Mouse (Mus musculus) ovary, postnatal 14 days (tissue): ENCODE data around the gene Cfi.

Source experiments
- DNase-seq: peaks from one replicate; pipeline ENCODE4 v3.0.0; 2022; ENCODE audit warnings: low spot score

Cfi gene

GRCm38 (mm10) chr3:129877327-129877726 lies 41.6 kb downstream of the Cfi start:
- no peak for DNase-seq

- DNase-seq = peak; percentile 89
Observed at GRCm38 (mm10) chr3:129878405-129879021, 42.8 kb downstream of the Cfi start, which contains the start of gene Pla2g12a. Gene Pla2g12a, plus strand, starts transcription at chr3:129878606.

GRCm38 (mm10) chr3:129879131-129879757 lies 43.6 kb downstream of the Cfi start:
- no peak for DNase-seq

- DNase-seq = no peak
Observed at GRCm38 (mm10) chr3:129879913-129880312, 44.2 kb downstream of the Cfi start.

GRCm38 (mm10) chr3:129880925-129881593 lies 45.4 kb downstream of the Cfi start:
- no peak for DNase-seq

- DNase-seq = no peak
Observed at GRCm38 (mm10) chr3:129885577-129885976, 49.9 kb downstream of the Cfi start.

GRCm38 (mm10) chr3:129886430-129886829 lies 50.7 kb downstream of the Cfi start:
- no peak for DNase-seq

GRCm38 (mm10) chr3:129887779-129888517 lies 52.3 kb downstream of the Cfi start:
- no peak for DNase-seq

GRCm38 (mm10) chr3:129892003-129892402 lies 56.3 kb downstream of the Cfi start:
- no peak for DNase-seq

- no peak for DNase-seq
Observed at GRCm38 (mm10) chr3:129893143-129893542, 57.5 kb downstream of the Cfi start.

GRCm38 (mm10) chr3:129896591-129896990 lies 60.9 kb downstream of the Cfi start:
- DNase-seq = no peak

GRCm38 (mm10) chr3:129898886-129899285 lies 63.2 kb downstream of the Cfi start:
- DNase-seq = no peak

GRCm38 (mm10) chr3:129901271-129901809 lies 65.7 kb downstream of the Cfi start, which contains the start of gene Casp6:
Gene Casp6, plus strand, starts transcription at chr3:129901425.
- peak; percentile 73 for DNase-seq

- no peak for DNase-seq
Observed at GRCm38 (mm10) chr3:129903369-129903768, 67.7 kb downstream of the Cfi start.

- no peak for DNase-seq
Observed at GRCm38 (mm10) chr3:129903866-129904265, 68.2 kb downstream of the Cfi start.

GRCm38 (mm10) chr3:129904381-129905132 lies 68.9 kb downstream of the Cfi start:
- DNase-seq = no peak

GRCm38 (mm10) chr3:129912025-129912424 lies 76.3 kb downstream of the Cfi start:
- no peak for DNase-seq

GRCm38 (mm10) chr3:129913241-129913640 lies 77.6 kb downstream of the Cfi start:
- DNase-seq = no peak

- DNase-seq = no peak
Observed at GRCm38 (mm10) chr3:129917424-129917823, 81.7 kb downstream of the Cfi start.

GRCm38 (mm10) chr3:129918434-129918833 lies 82.8 kb downstream of the Cfi start:
- peak; percentile 61 for DNase-seq

- DNase-seq = no peak
Observed at GRCm38 (mm10) chr3:129923581-129923980, 87.9 kb downstream of the Cfi start.
